Mouse (Mus musculus): ENCODE results near the gene Lgr6.

Gene Lgr6

DNA sequence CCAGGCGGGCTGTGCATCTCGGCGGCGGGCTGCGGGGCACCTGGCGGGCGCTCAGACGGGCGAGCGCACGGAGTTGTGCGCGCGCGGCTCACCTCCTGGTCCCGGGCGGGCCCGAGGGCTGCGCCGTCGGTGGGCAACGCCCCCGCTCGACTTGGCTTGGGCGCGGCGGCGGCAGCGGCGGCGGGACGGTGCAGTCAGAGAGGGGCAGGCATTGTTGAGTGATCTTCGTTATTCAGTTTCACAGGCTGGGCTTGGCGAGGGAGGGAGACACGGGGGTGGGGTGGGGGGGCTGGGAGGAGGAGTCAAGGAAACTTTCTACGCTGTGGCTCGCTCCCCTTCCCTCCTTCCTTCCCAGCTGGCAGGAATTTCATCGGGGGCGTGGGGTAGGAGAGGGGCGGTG, at the start of gene Lgr6:
Gene Lgr6, minus strand, starts transcription at position 153 of the 400 bp plus-strand sequence.
- peak; percentile 48 for DNase-seq (ENCODE audit: low spot score)

- peak; percentile 92 for DNase-seq (ENCODE audit: low spot score)
Observed at GRCm38 (mm10) chr1:135154411-135154959, 49.4 kb upstream of the Lgr6 start.

DNA sequence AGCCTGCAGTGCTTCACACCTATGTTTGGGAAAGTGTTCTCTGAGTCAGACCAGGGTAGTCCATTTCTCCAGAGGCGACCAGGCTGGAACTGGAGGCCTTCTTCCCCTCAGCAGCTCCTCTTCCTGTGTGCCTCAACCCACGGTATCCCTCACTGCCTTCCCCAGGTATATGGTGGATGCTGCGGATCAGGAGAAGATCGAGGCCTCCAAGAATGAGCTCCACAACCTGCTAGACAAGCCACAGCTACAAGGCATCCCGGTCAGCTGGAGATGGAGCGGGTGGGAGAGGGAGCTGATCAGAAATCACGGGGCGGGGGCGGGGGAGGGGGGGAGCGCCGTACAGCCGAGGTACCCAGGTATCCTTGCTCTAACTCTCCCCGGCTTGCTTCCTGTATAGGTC, 48.9 kb upstream of the Lgr6 start:
- no peak for DNase-seq (ENCODE audit: low spot score)

DNA sequence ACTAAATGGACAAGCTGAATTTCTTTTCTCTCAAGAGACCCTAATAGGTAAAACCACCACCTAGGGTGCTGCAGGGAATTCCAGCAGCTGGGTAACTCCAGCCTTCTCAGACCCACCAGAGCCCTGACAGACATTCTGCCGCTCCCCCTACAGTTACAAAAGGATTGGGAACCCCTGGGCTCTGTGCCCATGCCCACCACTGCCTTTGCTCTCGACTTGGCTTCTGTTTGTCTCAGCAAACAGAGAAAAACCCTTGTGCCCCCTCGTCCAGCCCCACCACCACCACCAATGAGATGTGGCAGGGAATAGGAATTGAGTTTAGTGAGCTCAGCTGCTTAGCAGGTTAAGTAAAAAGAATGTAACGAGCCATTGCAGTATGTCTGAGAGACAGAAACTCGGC, 43.9 kb upstream of the Lgr6 start:
- DNase-seq (ENCODE audit: low spot score) = no peak

DNA sequence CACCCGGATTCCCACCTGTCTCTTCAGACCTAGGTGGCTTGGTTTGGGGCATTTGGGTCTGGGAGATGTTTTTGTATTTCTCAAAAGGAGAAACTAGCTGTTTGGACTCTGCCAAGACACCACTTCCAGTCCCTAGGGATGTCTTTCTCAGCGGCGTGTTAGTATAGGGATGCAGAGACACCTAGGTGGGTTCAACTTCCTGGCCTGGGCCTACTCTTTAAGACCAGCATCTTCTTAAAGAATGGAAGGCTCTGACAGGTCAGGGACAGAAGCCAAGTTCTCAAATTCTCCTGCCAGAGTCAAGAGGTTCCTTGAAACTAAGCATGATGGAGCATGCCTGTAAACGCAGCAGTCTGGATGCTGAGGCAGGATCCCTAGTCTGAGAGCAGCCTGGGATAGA, 43.4 kb upstream of the Lgr6 start:
- DNase-seq (ENCODE audit: low spot score) = no peak

- DNase-seq (ENCODE audit: low spot score) = no peak
Observed at GRCm38 (mm10) chr1:135147702-135148058, 42.6 kb upstream of the Lgr6 start.

- peak; percentile 59 for DNase-seq (ENCODE audit: low spot score)
Observed at GRCm38 (mm10) chr1:135146946-135147701, 42.0 kb upstream of the Lgr6 start.

DNA sequence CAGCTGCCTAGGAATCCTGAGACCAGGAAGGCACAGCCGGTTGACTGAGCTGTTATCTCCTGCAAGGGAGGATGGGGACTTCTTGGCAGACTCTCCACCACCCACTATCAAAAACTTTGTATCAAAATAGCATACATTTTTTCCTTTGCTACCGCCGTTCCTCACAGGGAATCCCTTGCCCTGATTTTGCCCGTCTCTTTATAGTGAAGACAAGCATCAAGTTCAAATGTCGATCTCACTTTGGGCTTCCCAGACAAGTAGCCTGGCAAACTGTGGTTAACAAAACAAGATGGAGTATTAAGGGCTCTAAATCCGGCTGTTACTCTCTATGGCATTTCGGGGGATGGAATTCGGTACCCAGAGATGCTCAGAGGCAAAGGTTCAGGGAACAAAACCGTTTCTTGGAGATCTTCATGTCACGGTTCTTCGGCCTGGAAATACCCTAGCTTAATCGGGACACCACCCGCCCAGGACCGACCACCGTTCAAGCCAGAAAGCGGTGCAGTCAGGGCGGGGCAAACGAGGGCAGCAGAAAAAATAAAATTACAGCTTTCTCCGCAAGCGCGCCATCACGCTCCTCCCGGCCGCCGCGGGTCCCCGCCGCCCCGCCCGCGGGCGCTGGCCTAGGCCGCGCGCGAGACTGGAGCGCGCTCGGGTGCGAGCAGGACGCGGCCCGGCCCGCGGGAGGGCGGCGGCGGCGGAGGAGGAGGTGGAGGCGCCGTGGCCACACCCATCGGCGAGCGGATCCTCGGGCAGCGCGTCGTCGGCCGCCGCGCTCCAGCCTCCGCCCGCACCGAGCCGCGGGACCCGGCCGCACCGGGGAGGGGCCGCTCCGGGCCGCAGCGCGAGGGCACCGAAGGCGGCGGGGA, 41.2 kb upstream of the Lgr6 start, which contains the start of gene Arl8a:
Gene Arl8a, plus strand, starts transcription at position 748 of the 869 bp plus-strand sequence.
- peak; percentile 85 for DNase-seq (ENCODE audit: low spot score)

- no peak for DNase-seq (ENCODE audit: low spot score)
Observed at GRCm38 (mm10) chr1:135143940-135144339, 38.9 kb upstream of the Lgr6 start.

DNA sequence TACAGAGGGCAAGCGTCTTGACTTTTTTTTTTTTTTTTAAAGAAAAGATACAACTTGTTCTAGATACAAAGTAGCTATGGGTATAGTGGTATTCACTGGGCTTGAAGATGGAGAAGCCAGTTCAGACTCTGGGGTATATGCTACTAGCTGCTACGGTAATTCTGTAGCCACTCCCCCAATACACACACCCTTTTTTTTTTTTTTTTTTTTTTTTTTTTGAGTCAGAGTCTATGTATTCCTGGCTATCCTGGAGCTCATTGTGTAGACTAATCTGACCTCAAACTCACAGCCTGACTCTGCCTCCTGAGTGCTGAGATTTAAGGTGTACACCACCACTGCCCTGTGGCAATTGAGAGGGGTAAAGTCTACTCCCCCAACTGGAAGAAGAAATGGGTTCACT, 37.4 kb upstream of the Lgr6 start:
- no peak for DNase-seq (ENCODE audit: low spot score)

DNA sequence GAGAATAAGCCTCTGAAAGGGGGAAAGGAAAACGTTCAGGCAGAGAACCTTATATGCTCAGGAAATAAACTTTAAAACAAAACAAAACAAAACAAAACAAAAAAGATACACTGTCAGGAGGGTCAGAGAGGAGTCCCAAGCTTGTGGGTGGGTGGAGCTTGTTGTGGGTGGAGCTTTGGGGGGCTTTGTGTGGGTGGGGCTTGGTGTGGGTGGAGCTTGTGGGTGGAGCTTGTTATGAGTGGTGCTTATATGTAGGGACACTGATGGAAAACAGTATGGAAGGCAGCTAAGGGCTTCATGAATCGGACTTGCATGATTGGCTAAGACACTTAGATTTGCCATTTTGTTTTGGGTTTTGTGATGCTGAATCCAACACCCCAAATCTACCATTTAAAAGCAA, 34.8 kb upstream of the Lgr6 start:
- no peak for DNase-seq (ENCODE audit: low spot score)

DNA sequence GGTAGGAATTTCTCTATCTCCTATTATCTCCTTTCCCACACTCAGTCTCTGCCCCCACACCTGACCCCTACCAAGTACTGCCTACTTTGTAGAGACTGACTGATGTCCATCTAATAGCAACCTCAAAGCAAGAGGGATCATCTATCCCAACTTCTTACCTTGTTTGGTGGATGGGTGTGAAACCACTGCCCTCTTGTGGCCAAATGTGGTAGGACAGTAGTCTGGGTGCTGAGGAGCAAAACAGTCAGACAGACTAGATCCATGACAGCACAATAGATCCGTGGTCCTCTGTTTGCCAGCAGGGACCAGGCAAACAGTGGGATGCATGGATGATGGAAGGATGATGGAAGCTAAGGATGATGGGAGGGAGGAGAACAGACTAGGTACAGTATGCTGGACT, 31.4 kb upstream of the Lgr6 start:
- peak; percentile 83 for DNase-seq (ENCODE audit: low spot score)

GRCm38 (mm10) chr1:135135111-135135787, 30.2 kb upstream of the Lgr6 start:
- no peak for DNase-seq (ENCODE audit: low spot score)

- DNase-seq (ENCODE audit: low spot score) = no peak
Observed at GRCm38 (mm10) chr1:135133678-135134435, 28.8 kb upstream of the Lgr6 start.

DNA sequence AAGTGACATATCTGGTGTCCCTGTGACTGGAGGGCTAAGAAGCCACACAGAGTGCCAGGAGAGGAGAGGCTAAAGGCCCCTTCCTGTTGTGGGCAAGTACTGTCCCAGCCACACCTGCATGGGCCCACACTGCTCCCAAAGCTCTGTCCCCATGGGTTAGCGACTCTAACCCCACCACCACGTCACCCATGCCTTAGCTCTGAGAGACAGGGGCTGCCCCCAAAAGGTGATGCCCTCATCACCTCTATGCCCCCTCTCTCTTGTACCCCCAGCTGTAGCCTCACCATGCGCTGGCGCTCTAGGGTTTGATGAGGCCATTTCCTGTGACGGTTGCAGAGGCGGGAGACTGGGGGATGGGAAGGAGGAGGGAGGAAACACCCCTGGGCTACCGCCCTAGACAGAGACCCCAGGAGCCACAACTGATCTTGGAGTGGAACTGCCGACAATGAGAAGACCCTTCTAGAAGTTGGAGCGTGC, 27.9 kb upstream of the Lgr6 start:
- DNase-seq (ENCODE audit: low spot score) = no peak

DNA sequence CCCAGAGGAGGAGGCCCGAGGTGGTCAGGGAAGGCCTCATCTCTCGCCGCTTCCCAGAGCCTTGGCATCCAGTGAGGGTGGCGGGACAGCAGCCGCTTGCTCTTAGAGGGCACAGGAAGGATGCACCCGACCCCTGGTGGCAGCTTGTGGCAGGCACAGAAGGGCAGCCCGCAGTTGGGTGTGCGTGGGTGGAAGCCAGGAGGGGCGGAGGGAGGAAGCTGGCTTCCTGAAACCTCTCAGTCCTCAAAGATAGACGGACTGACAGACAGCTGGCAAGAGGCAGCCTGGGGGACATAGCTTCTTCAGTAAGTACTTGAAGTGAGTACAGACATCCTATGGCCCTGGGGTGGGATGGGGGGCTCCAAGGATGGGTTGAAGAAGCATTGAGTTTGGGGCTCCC, 27.4 kb upstream of the Lgr6 start, which contains the start of gene Ptpn7:
Gene Ptpn7, plus strand, starts transcription at position 228 of the 400 bp plus-strand sequence.
- DNase-seq (ENCODE audit: low spot score) = peak; percentile 58

- DNase-seq (ENCODE audit: low spot score) = no peak
Observed at GRCm38 (mm10) chr1:135131560-135131959, 26.5 kb upstream of the Lgr6 start.

DNA sequence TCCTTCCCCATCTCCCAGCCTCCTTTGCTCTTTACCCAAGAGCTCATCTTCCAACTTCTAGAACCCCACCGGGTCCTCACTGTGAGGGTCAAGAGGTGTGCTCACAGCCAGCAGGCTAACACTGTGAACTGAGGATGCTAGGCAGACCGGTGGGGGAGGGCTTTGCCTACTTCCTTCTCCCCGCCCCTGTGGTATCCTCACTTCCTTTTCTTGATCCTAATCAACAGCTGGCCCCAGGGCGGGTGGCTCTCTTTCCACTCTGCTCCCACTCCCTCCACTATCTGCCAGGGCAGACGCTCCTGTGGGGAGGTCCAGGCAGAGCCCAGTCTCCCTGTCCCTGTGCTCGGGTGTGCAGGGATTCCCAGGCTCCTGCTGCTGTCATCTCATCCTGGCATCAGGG, 26.0 kb upstream of the Lgr6 start:
- DNase-seq (ENCODE audit: low spot score) = no peak

- no peak for DNase-seq (ENCODE audit: low spot score)
Observed at GRCm38 (mm10) chr1:135130376-135131018, 25.4 kb upstream of the Lgr6 start.

DNA sequence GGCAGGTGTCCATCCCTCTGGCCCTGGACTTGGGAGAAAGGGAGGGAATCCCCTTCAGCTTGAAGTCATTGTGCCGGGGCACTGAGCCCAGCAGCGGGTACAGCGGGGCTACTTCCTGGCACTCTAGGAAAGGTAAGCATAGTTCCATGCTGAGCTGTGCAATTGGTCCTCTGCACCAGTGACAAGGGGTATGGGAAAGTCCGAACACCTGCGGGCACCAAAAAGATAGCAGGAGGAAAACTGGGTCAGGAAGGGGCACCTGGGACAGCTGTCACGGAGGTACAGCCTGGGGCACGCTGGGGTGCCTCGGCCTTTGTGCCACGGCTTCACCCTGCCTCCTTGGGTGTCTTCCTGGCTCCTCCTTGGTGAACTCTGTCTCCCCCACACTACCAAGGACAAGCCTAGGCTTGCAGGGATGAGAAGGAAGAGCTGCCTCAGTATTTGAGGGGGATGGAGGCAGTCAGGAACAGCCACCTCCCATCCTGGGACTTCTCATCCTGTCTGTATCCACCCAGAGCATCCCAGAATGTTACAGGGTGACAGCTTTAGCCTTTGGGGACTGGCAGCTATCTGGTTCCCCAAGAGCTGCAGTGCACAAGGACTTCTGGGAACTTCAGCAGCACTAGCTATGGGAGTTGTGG, 24.6 kb upstream of the Lgr6 start:
- DNase-seq (ENCODE audit: low spot score) = no peak

Data from embryo, embryonic 10 days (tissue).